18 mouse cellular contexts compared by ENCODE assay signal in the genomic region with DNA sequence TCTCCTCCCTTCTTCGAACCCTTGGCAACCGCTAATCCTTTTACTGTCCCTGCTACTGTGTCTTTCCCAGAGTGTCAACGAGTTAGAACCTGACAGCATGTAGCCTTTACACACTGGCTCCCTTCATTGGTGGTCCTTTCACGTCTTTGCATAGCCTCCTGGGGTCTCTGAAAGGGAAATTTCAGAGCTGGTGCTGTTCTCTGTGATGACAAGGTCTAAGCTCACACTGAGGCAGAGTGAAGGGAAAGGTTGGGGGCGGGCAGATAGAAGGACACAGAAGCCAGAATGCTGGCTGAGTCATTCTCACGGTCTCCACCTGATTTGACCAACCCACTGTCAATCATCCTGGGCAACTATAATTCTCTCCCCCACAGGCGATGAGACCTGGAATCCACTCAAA.
DNase-seq lines count a peak whose midpoint lies in the region; ATAC-seq and TF ChIP-seq lines count a peak whose summit lies in the region.
"Had no signal": no experiment of that assay in that cellular context is flagged by ENCODE, and none has a peak within 500 bp of the region (broad histone marks: within the 10 kb centered on the region; RNA-seq: fewer than 3 reads in every experiment).

No protein-coding gene starts in this region.

- DNase-seq in hindbrain, embryonic 10.5 days (ENCODE audit: low spot score): no peak
- no peak for DNase-seq in hindbrain, embryonic 11.5 days (ENCODE audit: low spot score)
- no peak for DNase-seq in midbrain, embryonic 11.5 days (ENCODE audit: low spot score, missing footprints)
- DNase-seq in brain, embryonic 14.5 days (ENCODE audit: low read depth): peak; percentile 68
- DNase-seq in midbrain, postnatal 0 days (ENCODE audit: low spot score): peak; percentile 41
- DNase-seq in kidney, adult 9 months: no peak
- DNase-seq in layer of hippocampus, adult 9-10 months (ENCODE audit: low spot score): no peak
- DNase-seq: adrenal gland, postnatal 14 days; cerebellum, adult 2 months; cerebellum, postnatal 36 days; forebrain, postnatal 0 days; gastrocnemius, postnatal 14 days had no signal

- ATAC-seq in hindbrain, embryonic 11.5 days (ENCODE audit: low FRiP score): no peak
- ATAC-seq in midbrain, embryonic 13.5 days: peak; percentile 47
- ATAC-seq in midbrain, embryonic 11.5 days (ENCODE audit: low FRiP score): no peak
- ATAC-seq in midbrain, postnatal 0 days (ENCODE audit: low FRiP score): peak; percentile 59
- ATAC-seq: forebrain, postnatal 0 days; inflammation-experienced regulatory T-cells, adult 6 months; intestine, postnatal 0 days had no signal

- H3K9ac ChIP-seq in hindbrain, embryonic 11.5 days (ENCODE audit: low read depth, low read length): no peak overlapping the region
- no peak overlapping the region for H3K9ac ChIP-seq in midbrain, embryonic 13.5 days (replicated peaks)
- H3K9ac ChIP-seq in midbrain, embryonic 11.5 days (ENCODE audit: low read length): no peak overlapping the region
- H3K9ac ChIP-seq in midbrain, postnatal 0 days (replicated peaks; ENCODE audit: low read length, poor library complexity, severe bottlenecking): no peak overlapping the region
- H3K9ac ChIP-seq: forebrain, postnatal 0 days; heart, embryonic 12.5 days; hindbrain, embryonic 12.5 days had no signal

- H3K4me1 ChIP-seq in hindbrain, embryonic 10.5 days (replicated peaks): peaks cover 25% of the 10 kb centered on the region
- peaks cover 3% of the 10 kb centered on the region for H3K4me1 ChIP-seq in hindbrain, embryonic 11.5 days (replicated peaks; ENCODE audit: control insufficient read depth, insufficient read depth, low read length)
- H3K4me1 ChIP-seq in midbrain, embryonic 13.5 days (replicated peaks): peaks cover 32% of the 10 kb centered on the region
- H3K4me1 ChIP-seq in midbrain, embryonic 11.5 days (ENCODE audit: control insufficient read depth, insufficient read depth, low read length): peaks cover 16% of the 10 kb centered on the region
- peaks cover 9% of the 10 kb centered on the region for H3K4me1 ChIP-seq in midbrain, postnatal 0 days (ENCODE audit: insufficient read depth, low read length)

- no peaks in the 10 kb centered on the region for H3K9me3 ChIP-seq in hindbrain, embryonic 10.5 days
- no peaks in the 10 kb centered on the region for H3K9me3 ChIP-seq in hindbrain, embryonic 11.5 days (ENCODE audit: control insufficient read depth, low read length)
- H3K9me3 ChIP-seq in midbrain, embryonic 13.5 days: no peaks in the 10 kb centered on the region
- H3K9me3 ChIP-seq in midbrain, embryonic 11.5 days (ENCODE audit: control insufficient read depth, low read length): no peaks in the 10 kb centered on the region
- no peaks in the 10 kb centered on the region for H3K9me3 ChIP-seq in midbrain, postnatal 0 days (ENCODE audit: low read length)
- H3K9me3 ChIP-seq: embryonic facial prominence, embryonic 10.5 days; heart, embryonic 12.5 days; hindbrain, embryonic 12.5 days had no signal

- no peak for TF ChIP-seq CTCF in brain, embryonic 14.5 days (IDR thresholded peaks at IDR 0.05; ENCODE audit: borderline replicate concordance, extremely low read depth, insufficient read depth, insufficient read length)
- no peak for TF ChIP-seq CTCF in midbrain, postnatal 0 days (IDR thresholded peaks at IDR 0.05)

- H3K4me2 ChIP-seq in hindbrain, embryonic 11.5 days (replicated peaks; ENCODE audit: low read depth, low read length): no peak overlapping the region
- no peak overlapping the region for H3K4me2 ChIP-seq in midbrain, embryonic 13.5 days (replicated peaks)
- H3K4me2 ChIP-seq in midbrain, embryonic 11.5 days: no peak overlapping the region
- H3K4me2 ChIP-seq in midbrain, postnatal 0 days (ENCODE audit: low read depth, low read length, poor library complexity, severe bottlenecking): no peak overlapping the region
- H3K4me2 ChIP-seq: heart, embryonic 12.5 days; hindbrain, embryonic 12.5 days had no signal

- WGBS in hindbrain, embryonic 10.5 days: 67% methylated on average over 7 of the region's 7 CpGs
- WGBS in hindbrain, embryonic 11.5 days: 68% methylated on average over 7 of the region's 7 CpGs
- WGBS in midbrain, embryonic 13.5 days: 46% methylated on average over 7 of the region's 7 CpGs
- 64% methylated on average over 7 of the region's 7 CpGs for WGBS in midbrain, embryonic 11.5 days
- WGBS in midbrain, postnatal 0 days: 33% methylated on average over 7 of the region's 7 CpGs

- no peaks in the 10 kb centered on the region for H3K36me3 ChIP-seq in hindbrain, embryonic 10.5 days
- H3K36me3 ChIP-seq in hindbrain, embryonic 11.5 days (ENCODE audit: control insufficient read depth, insufficient read depth, low read length): no peaks in the 10 kb centered on the region
- H3K36me3 ChIP-seq in midbrain, embryonic 13.5 days: no peaks in the 10 kb centered on the region
- H3K36me3 ChIP-seq in midbrain, embryonic 11.5 days (ENCODE audit: control insufficient read depth, insufficient read depth, low read length): no peaks in the 10 kb centered on the region
- no peaks in the 10 kb centered on the region for H3K36me3 ChIP-seq in midbrain, postnatal 0 days (ENCODE audit: insufficient read depth, low read length)
- H3K36me3 ChIP-seq: embryonic facial prominence, embryonic 10.5 days; heart, embryonic 12.5 days; hindbrain, embryonic 12.5 days had no signal

- H3K27ac ChIP-seq in hindbrain, embryonic 10.5 days: 0 out of 2 replicates have a peak overlapping the region, but pooled peaks have one; percentile 5
- no peak overlapping the region for H3K27ac ChIP-seq in hindbrain, embryonic 11.5 days (ENCODE audit: low read depth, low read length)
- H3K27ac ChIP-seq in midbrain, embryonic 13.5 days: no peak overlapping the region
- no peak overlapping the region for H3K27ac ChIP-seq in midbrain, embryonic 11.5 days (ENCODE audit: low read depth, low read length)
- no peak overlapping the region for H3K27ac ChIP-seq in midbrain, postnatal 0 days (ENCODE audit: low read depth, low read length)
- H3K27ac ChIP-seq: embryonic facial prominence, embryonic 10.5 days; hindbrain, embryonic 12.5 days had no signal

- TF ChIP-seq POLR2A in brain, embryonic 14.5 days (IDR thresholded peaks at IDR 0.05; ENCODE audit: borderline replicate concordance, extremely low read depth, insufficient read depth, insufficient read length, poor library complexity, severe bottlenecking): no peak

- H3K4me3 ChIP-seq in hindbrain, embryonic 10.5 days: no peak overlapping the region
- H3K4me3 ChIP-seq in hindbrain, embryonic 11.5 days (ENCODE audit: low read depth, low read length): no peak overlapping the region
- no peak overlapping the region for H3K4me3 ChIP-seq in midbrain, embryonic 13.5 days (replicated peaks)
- no peak overlapping the region for H3K4me3 ChIP-seq in midbrain, embryonic 11.5 days (ENCODE audit: low read depth, low read length)
- H3K4me3 ChIP-seq in midbrain, postnatal 0 days (ENCODE audit: low read depth, low read length): no peak overlapping the region
- H3K4me3 ChIP-seq: embryonic facial prominence, embryonic 10.5 days; heart, embryonic 12.5 days; hindbrain, embryonic 12.5 days had no signal

- no peaks in the 10 kb centered on the region for H3K27me3 ChIP-seq in hindbrain, embryonic 10.5 days (ENCODE audit: insufficient read depth, poor library complexity, severe bottlenecking)
- H3K27me3 ChIP-seq in hindbrain, embryonic 11.5 days (ENCODE audit: control insufficient read depth, insufficient read depth, low read length): no peaks in the 10 kb centered on the region
- no peaks in the 10 kb centered on the region for H3K27me3 ChIP-seq in midbrain, embryonic 13.5 days
- no peaks in the 10 kb centered on the region for H3K27me3 ChIP-seq in midbrain, embryonic 11.5 days (ENCODE audit: control insufficient read depth, insufficient read depth, low read length)
- H3K27me3 ChIP-seq in midbrain, postnatal 0 days (ENCODE audit: insufficient read depth, low read length): no peaks in the 10 kb centered on the region
- H3K27me3 ChIP-seq: heart, embryonic 12.5 days; hindbrain, embryonic 12.5 days had no signal

Comparison
In these comparisons a context has a peak if more than half of its experiments do, and no peak if none do; other contexts are left out.
1. DNase-seq: peak in brain, embryonic 14.5 days (single experiment) and midbrain, postnatal 0 days (single experiment); none in hindbrain, embryonic 10.5 days (single experiment), hindbrain, embryonic 11.5 days (single experiment), midbrain, embryonic 11.5 days (single experiment), kidney, adult 9 months (single experiment) and layer of hippocampus, adult 9-10 months (single experiment).
2. ATAC-seq: peak in midbrain, embryonic 13.5 days (single experiment) and midbrain, postnatal 0 days (single experiment); none in hindbrain, embryonic 11.5 days (single experiment) and midbrain, embryonic 11.5 days (single experiment).